Mouse (Mus musculus): ENCODE measurements at regions not wholly inside any gene's neighbourhood (a gene's known extent, or its start where the extent isn't known, plus 50 kb on each side); places are given as distances from the start of the nearest gene placed in this dataset.

DNA sequence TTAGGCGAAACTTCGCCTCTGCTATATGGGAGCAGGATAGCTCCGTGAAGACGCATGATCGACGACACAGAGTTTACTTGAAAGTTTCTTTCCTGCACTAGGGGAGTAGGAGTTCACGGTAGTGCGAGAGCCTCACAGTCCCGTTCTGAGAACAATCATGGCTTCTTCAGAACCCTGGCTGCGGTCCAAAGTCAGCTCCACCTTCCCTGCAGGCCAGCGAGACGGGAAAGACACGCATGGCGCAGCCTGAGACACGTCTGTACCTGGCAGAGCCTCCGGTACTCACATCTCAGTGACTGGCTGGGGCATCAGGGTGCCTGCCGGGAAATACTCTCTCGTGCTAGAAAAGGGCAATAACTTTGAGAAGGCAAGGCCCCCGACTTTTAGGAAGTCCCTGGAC is 193.8 kb upstream of the Klf4 start:
- no peak for DNase-seq

DNA sequence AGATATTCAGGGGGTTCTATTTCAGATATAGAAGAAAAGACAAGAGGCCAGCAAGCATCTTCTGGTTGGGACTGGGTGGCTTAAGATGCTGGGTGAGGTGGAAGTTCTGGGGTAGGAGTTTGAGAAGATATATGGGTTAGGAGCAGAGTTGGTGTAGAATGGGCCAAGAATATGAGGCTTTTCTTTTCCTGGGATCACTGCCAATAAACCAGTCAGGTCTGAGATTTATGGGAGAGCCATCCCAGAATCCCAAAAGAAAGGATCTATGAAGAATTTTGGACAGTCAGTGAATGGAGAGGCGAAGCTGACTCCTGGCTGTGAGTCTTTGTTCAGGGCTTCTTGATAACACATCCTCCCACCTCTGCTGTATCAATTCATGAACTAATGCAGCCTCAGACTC is 192.0 kb upstream of the Klf4 start:
- no peak for DNase-seq

DNA sequence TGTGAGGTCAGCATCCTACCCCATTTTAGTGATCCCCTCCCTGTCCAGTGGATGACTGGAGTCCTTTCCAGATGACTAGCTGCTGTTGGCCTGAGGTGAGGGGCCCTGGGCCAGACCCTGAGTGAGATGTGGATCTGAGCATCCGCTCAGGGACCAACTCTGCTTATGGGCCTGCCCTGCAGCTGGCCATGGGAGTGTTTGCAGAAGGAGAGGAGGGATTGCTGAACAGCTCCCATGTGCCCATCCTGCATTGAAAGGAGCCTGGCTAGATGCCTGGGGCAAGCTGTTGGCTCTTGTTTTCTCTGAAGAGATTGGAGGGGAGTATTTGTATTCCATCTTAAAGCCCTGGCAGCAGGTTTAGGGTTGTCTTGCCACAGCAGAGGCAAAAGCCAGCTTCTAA is 190.9 kb upstream of the Klf4 start:
- DNase-seq: no peak

DNA sequence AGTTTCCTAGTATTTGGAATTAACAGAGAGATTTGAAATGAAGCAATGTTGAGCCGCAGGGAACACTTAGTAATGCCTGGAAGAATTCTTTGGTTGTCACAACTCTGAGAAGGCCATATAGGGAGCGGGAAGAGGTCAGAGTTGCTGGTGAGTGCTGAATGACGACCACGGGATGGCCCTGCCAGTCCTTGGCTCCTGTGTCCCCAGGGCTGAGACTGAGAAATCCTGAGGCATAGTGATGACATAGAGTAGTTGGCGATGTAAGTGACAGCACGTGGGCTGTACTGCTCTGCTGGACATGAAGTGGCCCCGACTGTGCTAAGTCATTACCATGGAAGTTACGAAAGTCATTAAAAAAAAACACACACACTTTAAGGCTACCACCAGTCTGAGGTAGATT is 190.1 kb upstream of the Klf4 start:
- DNase-seq: no peak

DNA sequence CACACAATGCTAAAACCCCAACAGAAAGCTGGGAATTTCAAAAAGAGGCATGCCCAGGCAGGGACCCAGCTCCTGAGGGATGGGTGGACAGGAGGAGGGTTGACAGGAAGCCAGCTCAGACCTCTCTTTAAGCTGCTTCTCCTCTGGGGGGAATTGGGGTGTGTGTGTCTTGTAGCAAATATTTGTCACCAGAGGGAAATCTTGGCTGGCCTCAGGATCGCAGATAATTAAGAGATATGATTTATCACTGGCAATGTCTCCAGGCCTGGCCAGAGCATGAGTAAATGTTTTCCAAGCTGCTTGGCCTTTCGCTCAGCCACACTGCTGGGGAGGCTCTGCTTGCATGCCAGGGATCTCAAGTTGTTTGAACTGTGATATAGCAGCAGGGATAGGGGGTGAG is 189.6 kb upstream of the Klf4 start:
- DNase-seq: peak; percentile 41 to 59

DNA sequence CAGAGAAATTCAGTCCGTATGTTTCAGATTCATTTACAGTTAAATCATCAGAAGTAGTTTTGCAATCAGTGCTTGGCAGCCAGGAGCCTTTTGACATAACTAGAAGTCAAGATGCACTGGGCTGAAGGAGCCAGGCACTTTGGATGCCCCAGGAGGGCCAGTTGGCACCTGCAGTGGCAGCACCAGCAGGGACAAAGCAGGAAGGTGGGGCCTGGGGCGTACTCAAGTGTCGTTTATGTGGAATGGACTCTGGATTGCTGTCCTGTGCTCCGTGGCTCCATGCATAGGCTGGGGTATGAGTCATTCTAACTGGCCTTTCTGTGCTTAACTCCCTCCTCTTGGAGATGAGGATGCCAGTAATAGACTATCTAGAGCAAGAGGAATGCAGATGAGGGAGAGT is 186.2 kb upstream of the Klf4 start:
- DNase-seq: no peak

DNA sequence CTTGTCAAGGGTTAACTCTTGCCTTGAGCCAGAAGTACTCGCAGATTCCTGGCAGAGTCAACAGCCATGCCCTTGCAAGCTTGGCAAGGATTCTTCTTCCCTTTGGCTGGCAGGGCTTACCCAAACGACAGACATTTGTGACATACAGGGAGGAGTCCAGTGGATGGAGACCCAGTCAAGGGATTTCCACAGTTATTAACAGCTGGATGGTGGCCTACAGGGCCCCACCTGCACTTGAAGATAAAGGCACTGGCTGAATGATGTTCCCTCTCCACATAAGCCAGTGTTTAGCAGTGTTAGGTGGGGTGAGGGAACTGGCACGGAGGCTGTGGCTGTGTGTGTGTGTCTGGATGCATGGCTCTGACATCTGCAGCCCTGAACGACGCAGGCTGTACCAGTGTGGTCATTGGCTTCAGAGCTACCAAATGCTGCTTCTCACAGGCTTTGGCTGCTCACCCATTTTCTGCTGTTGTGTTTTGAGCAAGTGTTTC is 183.9 kb upstream of the Klf4 start:
- DNase-seq: no peak

DNA sequence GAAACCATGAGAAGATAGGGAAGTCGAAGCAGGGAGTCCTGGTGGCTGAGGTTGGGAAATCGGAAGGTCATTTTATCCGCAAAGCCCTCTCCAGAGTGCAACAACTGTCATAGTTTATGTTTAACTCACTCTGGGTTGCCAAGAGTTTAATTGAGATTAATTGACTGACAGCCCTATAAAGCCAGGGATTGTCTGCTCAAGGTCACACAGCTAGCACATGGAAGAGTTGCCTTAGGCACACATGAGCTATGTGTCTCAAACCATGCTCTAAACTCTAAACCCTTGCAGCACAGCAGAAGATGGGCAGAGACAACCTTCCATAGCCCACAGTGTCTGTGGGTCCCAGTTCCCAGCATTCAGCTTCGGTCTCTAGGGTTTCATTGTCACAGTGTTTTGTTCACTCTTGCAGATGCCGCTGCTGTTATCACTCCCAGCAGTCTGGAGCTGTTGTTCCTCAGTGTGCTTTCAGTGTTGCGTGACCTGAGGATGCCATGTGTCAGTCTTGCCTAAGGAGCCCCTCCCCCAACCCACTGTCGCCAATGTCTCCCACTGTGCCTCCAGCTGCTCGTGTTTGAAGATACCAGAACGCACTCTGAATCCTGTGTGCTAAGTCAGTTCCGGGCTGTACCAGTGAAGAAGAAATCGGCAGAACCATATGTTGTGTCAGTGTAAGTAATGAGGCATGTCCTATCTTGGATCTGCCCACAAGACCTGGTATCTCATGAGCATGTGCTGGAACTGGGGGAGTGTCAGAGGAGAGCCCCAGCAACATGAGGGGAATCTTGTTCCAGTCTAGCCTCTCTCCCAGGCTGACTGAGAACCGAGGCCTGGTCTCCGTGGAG is 179.5 kb upstream of the Klf4 start:
- peak; percentile 13 to 51 for DNase-seq

DNA sequence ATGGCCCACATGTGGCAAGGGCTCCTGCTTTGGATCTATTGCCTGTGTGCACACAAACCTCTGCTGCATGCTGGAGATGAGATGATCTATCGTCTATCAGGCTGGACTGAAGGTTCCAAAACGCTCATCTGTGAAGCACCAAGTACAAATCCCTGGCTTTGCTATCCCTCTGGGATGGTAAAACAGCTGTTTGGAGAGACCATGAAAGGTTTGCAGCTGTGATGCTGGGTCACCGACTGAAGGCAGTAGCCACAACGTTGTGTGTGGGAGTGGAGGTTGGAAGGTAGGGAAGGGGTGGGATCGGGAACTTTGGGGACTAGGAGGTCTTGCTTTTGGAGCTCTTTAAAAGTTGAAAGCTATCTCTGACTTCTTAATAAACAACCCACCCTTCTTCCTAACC is 178.2 kb upstream of the Klf4 start:
- no peak for DNase-seq

DNA sequence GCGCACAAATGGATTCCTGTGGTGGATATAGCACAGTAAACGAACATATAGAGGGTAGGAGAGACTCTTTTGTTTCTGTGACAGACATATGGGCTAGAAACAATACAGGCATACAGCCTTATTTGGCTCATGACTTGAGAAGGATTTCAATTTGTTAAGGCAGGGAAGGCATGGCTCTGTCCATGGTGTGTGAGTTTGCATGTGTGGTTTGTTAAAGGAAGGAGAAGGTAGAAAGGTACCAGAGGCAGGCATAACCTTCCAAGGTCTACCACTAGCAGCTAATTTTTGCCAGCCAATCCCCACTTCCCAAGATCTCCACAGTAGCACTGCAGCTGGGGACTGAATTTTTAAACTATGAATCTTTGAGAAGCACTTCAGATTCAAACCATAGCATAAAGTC is 176.5 kb upstream of the Klf4 start:
- no peak for DNase-seq

DNA sequence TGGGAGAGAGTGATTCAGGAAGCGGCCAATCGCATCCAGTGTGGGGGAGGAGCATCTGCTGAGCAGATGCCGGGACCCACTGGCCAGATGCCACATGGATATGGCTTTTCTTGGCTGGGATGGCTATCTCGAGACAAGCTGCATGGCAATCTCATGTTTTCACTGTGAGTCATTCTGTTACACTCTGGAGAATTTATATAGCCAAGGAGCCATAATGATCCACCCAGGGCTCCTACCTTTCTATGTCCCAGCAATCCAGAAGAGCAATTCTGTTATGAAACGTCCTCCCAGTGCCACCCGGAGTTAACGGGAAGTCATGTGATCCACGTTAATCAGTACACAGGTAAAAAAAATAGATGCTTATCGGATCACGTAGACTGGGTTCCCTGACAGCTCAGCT is 175.7 kb upstream of the Klf4 start:
- DNase-seq: no peak

DNA sequence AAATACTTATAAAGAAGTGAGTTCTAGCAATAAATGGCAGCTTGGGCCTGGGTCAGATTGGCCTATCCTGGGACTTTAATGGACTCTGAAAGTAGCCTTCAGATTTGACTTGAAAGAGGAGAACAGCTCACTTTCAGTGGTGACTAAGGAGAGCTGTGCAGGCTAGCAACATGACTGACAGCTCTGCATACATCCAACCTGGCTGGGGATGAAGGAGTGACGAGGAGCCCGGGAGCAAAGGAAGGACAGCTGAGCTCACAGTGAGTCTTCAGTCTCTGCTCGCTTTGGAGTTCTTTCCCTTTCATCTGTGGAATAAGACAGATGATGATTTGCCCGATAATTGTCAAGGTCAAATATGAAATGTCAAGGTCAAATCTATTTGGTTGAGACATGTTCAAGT is 172.7 kb upstream of the Klf4 start:
- no peak for DNase-seq

DNA sequence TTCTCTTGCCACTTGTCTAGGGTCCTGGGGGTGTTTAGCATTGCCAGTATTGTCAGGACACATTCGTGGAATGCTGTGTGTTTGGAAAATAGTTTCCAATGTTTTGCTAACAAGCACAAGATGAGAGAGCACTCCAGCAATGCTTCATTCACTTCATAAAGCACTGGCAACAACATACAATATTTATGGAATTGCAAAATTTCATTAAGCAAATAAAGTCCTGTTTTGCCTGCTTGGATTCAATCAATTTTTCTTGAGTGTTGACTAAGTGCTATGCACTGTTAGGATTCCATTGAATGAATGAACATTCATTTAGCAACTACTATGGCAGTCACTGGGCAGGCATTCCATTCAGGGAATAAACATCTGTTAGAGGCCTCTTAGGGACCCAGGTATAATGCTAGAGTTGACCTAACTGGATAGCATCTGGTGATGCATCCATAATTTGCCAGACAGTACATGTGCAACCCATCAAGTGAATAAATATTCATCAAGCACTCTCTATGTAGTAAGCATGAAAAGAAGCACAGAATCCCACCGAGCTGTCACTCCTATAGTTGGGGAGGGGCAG is 171.2 kb upstream of the Klf4 start:
- DNase-seq: no peak

DNA sequence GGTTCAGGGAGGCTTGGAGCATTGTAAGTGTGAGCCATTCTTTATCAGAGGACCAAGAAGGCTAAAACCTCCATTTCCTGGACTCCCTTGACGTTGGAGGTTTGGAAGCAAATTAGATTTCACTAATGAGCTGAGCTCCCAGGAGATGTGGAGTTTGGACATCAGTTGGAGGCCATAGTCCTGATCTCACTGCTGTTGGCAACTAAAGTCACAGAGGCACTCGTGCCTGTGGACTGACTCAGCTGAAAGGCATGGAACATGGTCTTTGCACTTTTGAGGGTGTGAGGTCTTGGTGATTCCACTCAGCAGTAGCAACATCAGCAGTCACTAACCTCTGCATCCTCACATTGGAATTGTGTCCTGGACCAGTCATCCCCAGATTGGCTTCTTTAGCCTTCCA is 169.1 kb upstream of the Klf4 start:
- no peak for DNase-seq

DNA sequence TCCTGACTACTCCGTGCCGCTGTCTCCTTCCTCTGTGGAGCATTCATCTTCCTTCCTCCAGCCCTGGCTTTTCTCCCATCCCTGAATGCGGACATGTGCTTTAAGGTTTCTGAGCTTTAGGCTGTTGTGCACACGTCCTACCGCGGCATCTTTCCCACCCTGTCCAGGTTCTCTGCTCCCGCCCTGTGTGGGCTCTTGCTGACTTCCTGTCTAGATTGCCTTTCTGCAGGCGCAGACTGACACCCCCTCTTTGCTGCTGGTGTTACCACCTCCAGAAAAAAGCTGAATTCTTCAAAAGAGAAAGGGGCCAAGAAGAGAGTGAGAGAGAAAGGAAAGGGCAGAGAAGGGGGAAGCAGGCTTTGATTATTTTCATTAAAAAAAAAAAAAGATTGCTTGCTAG is 167.7 kb upstream of the Klf4 start:
- DNase-seq: no peak

DNA sequence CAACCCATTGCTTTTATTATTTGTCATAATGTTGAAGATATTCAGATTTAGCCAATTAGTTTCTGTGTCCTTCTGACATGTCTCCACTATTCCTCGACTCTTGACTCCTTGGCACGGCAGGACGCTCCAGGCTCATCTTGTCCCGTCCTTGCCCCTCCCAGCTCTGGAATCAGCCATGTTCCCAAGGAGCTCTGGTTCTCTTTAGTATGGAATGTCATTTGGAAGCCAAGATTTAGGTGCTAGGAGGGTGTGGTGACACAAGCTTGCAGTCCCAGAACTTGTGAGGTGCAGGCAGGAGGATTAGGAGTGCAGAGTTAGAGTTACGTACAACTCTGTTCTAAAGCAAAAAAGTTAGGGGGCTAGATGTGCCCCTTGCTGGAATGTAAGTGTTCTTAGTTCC is 166.9 kb upstream of the Klf4 start:
- DNase-seq: no peak

DNA sequence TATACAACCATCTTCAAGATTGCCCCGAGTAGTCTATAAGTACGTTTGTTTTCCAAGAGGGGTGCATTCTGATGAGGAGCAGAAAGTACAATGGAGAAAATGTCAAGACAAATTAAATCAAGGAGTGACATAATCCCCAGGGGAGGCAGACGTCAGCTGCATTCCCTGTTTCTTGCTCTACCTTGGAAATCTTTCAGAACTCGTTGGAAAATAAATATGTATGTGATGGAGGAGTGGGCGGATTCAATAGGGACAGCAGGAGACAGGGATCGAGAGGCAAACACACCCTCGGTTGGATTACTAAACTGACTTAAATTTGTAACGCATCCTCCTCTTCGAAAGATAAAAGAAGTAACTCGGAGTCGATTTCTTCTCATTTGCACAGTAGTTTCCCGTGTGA is 164.8 kb upstream of the Klf4 start:
- DNase-seq: no peak

DNA sequence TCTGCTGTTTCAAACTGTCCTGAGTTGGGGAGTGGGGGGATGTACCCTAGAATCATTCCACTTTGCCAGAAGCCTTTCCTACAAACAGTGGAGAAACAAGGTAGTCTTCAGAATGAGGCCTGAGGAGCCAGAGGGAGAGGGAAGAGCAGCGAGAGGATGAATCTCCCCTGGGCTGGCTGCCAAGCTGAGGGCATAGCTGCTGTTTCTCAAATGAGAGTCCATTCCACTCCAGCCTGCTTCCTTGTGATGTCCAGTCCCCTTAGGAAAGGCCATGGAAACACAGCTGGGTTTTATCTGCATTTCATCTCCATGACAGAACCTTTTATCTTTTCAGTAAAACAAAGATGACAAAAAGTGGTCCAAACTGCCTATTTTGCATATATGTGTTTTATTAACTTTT is 164.2 kb upstream of the Klf4 start:
- DNase-seq: peak in 1 of 2 experiments; percentile 23

DNA sequence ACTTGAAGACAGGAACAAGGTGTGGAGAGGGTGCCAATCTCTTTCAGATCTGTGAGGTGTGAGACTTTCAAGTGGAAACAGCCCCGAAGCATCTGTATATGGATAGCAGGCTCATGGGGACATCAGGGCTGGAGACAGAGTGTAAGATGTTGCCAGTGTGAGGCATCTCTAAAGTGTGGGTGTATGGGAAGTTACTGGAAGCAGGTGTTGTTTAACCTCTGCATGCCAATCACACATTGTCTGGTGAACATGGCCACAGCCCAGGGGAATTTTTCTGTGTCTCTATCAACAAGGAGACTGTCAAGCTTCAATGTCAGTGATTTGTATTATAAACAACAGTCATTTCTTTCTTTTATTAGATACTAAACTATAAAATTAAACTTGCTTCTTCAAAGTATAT is 163.0 kb upstream of the Klf4 start:
- no peak for DNase-seq

DNA sequence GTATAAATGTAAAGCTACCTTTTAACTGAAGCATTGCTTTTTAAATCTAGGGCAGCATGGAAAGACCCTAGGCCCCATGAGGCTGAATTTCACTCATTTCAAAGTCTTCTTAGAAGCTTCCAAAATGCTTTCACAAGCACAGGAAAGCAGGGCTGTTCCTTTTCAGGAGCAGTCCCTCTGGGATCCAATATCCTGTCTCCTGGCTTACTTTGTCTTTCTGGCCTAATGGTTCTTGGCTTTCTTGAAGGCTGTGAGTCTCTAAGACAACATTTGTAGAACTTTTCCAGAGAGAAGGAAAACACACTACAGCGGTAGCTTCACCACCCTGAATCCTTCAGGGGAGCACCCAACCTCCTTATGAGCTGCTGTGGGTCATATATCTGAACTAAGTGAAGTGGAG is 157.2 kb upstream of the Klf4 start:
- DNase-seq: peak in 1 of 2 experiments; percentile 18

DNA sequence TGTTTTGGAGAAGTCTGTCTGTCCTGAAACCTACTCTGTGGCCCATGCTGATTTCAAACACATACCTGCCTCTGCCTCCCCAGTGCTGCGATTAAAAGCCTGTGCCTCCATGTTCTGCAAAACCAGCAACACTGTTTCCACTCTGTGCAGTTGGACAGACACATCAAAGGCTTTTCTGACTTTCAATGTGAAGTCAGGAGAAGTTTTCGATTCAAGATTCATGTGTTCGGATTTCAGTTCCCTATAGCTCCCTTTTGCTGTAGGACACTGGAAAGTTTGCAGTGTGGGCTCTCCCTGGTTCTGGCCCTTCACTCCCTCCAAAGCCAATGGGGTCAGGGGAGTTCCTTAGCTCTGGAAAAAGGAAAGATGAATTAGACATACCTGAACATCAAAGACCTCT is 154.5 kb upstream of the Klf4 start:
- DNase-seq: no peak

DNA sequence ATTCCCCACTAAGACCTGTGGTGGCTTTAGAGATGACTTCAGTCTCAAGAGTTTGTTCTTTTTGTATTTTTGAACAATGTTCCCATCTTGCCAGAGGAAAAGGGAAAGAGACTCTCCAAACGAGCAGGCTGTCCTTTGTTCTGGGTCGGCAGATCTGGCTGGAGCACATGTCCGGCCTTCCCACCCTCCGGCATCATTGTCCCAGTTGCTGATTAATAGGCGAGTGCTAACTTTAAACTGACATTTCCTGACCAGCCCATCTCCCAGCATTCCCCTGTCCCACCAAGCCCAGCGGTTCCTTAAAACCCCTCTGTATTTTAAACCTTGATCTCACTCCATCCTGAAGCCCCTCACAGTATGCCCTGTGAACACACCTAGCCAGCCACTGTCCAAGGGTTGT is 140.0 kb upstream of the Klf4 start:
- DNase-seq: peak; percentile 50 to 79

DNA sequence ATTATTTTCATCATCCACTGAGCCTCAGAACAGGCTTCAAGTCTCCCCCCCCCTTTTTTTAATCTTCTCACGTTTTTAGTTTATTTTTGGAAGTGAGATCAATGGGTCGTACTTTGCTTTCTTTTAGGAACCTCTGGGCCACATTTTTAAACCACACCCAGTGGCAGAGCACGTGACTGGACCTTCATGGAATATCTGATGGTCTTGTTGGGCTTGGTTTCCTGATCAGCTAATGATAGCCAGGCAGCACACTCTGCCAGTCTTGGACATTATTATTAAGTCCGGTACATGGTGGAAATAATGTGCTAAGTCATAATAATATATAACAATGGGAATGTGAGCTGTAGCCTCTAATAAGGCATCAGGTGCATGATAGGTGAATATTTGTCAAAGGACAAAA is 138.0 kb upstream of the Klf4 start:
- peak in 1 of 2 experiments; percentile 41 for DNase-seq

DNA sequence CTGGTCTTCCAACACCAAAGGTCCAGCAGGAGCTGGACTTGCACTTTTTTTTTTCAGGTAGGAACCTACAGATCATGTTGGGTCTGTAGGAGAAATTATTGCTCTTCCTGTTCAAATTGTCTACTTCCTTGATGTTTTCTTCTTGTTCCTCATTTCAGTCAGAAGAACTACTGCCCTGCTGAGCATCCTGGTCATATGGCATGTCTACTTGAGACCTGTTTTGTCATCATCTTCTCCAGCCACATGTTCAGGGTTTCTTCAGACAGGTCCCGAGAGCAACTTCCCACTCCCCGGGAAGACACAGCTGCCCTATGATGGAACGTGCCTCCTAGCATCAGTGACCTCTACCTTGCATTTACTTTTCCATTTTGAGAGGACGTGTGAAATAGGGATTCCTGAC is 132.6 kb upstream of the Klf4 start:
- no peak for DNase-seq

DNA sequence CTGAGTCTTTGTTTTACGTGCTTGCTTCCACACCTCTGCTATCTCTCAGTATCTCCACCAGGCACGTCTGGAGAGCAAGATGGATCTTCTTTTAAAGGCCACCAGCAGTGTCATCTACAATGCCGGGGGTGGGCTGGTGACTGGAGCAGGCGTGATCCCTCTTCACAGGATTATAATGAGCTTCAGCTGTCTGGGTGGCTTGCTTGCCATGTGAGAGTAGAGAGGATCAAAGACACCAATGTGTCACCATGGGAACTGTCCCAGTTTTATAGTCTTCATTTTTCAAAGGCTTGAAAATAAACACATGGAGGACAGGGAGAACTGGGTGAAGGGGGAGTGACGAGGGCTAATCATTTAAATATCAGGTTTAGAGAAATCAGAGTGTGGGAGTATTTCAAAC is 131.6 kb upstream of the Klf4 start:
- DNase-seq: no peak
